Mouse (Mus musculus) layer of hippocampus, adult 11-12 months (tissue): Measurements from ENCODE around the gene Nlrp4f.
A peak's percentile ranks its signal among the peaks of the same experiment; 100 is the strongest.

Experiments used
- DNase-seq: peaks from one replicate; pipeline ENCODE4 v3.0.0; 2022; ENCODE audit warnings: low spot score

Gene Nlrp4f

DNA sequence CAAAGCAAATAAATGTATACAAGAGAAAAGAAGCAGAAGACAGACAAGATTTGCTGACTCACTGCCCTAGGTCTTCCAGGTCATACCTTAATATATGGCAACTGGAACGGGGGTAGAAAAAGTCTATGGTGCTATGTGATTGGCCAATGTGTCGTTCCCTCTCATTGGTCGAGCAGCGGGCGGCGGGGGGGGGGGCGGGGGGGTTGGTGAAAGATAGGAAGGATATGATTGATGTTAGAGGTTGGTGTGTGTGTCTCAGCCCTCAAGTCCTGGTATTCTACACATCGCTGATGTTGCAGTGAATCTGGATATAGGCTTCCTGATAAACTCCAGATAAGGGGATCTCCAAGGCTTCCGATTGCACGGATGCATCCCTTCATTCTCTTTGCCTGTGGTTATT is at the start of gene Nlrp4f:
Nlrp4f (minus strand) TSS at position 101 of the 400 bp plus-strand sequence.
- DNase-seq = no peak

DNA sequence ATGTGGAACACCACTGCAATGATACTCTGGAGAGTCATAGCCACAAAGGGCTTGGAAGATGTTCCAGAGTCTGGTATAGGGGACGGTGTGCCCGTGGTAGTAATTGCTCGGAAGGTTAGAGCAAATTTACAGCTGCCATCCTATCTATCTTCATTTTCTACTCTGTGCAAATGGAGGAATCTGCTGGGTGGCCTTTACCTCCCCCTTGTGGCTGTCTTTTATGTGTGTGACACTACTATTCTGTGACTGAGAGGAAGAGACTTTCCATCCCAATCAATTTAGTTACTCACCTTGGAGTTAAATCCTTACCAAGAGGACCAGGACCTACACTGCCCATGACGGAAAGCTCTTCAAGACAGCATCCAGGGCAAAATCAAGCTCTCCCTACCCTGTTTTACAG is 37.5 kb upstream of the Nlrp4f start:
- no peak for DNase-seq

DNA sequence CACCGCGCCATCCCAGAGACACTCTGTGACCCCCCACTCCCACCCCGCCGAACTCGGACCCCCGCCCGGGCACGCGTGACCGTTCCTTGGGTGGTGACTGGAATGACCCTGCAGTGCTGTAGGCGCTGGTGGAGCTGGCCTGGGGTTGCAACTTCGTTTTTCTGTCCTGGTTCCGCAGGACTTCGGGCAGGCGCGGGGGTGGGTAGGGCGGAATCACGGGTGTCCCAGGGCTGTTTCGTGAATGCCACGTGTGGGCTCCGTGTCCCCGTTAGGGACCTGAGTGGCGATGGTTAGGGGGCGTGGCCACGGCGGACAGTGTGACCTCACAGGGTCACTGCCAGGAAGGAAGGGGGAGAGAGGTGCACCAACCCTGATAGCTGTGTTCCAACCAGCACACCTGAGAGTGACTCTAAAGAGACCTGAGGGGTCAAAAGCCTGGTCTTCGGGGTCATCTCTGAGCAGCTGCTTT is 36.6 kb upstream of the Nlrp4f start:
- DNase-seq = no peak

DNA sequence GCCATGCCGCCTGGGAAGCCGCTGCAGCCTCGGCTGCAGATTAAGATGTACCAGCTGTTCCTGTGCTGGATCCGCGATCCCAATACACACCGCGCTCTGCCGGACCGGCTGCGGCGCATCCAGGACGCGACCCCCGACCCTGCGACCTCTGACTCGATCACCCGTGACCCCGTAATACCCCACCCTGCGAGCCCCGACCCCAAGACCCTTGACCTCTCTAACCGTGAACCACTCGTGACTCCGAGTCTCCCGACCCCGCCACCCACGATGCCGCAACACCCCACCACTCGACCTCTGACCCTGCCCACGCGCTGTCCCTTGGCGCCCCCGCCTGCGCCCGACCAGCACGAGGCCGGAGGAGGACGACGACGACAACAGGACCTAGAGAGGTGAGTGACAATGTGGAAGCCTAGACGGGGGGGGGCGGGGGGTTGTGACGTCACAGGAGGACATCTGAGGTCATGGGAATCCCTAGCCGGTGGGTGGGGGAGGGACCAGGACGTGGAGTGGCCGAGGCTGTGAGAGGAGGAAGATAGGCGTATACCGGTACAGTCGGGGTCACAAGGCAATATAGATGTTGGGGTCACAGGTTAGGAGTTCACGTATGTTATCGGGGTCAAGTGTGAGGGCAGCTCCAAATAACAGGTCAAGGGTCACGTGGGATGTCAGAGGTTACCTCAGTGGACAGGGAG is 36.0 kb upstream of the Nlrp4f start:
- DNase-seq = no peak

DNA sequence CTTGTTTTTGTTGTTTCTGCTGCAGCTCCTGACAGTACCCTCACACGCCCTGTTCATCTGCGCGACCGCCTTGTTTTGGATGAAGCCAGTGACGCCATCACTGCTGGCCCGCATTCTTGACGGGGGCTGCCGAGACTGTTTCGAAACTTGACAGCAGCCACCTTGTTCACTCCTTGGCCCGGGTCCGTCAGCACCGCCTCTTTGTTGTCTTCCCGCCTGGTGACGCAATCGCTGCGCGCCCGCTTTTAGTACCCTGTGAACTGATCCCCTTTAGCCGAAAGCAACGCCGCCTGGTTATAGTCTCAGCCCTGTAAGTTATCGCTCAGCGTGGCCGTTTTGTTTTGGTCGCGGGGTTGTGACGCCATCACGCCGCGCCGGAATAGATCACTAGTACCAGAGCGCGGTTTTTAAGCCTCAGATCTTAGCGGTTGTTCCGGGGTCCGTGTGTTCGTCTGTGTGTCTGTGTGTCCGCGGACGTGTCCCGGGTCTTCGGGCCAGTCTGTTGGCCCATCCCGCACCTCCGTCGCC is 35.4 kb upstream of the Nlrp4f start:
- DNase-seq = peak; percentile 98

GRCm38 (mm10) chr13:65240509-65241098 is 34.8 kb upstream of the Nlrp4f start:
- peak; percentile 98 for DNase-seq

GRCm38 (mm10) chr13:65237211-65237610 is 31.4 kb upstream of the Nlrp4f start:
- DNase-seq = no peak

GRCm38 (mm10) chr13:65226657-65227056 is 20.9 kb upstream of the Nlrp4f start:
- DNase-seq = no peak

DNA sequence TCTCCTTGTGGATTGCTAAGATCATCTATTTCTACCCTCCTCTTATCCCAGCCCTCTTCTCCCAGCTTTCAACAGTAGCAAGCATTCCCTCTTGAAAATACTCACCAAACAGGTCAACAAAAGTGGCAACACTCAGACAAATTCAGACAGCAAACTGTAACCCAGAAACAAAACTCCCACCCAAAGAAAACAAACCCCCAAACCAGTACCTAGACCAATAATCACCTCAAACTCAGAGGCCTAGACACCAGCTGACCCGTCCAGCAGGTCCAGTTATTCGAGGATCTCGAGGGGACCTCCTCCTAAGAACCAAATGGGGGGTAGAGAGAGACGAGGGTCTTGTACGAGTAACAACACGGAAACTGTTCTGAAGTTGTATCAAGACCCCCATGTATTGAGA is 20.2 kb upstream of the Nlrp4f start:
- DNase-seq = no peak

DNA sequence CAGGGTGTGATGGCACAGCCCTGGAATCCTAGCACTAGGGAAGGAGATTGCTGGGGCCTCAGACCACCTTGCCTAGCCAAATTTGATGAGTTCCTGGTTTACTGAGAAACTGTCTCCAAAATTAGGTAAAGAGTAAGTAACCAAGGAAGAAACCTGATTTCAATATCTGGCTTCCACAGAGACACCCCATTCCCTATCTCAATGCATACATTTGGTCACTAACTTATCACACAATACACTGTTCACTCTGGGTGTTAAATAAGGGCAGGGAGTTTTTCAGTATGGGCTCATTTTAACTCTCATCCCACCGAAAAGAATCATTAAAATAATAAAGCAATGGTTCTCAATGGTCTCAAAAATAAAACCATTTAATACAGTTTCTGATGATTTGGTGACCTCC is 5.1 kb downstream of the Nlrp4f start:
- DNase-seq = no peak

DNA sequence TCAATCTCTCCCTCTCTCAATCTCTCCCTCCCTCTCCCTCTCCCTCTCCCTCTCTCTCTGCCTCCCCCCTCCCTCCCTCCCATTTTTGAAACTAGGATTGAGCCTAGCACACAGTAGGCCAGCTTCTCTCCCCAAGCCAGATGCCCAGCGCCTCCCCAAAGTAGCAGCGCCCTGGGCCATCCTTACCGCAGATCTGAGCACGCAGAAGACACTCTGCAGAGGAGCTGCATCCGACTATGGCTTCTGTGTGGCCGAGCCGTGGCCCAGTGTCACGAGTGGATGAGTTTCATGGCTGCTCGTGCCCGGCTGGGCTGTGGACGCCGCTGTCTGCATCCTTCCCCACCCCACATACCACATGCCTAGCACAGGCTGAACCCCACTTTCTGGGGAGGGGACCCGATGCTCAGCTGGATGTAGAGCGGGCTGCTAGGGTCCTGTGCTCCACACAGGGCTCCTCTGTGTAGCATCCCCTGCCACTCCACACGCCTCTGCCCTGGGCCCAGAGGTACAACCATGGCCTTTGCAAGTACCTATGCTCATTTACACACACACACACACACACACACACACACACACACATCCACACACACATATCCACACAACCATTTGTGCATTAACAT is 29.2 kb downstream of the Nlrp4f start:
- DNase-seq = no peak

DNA sequence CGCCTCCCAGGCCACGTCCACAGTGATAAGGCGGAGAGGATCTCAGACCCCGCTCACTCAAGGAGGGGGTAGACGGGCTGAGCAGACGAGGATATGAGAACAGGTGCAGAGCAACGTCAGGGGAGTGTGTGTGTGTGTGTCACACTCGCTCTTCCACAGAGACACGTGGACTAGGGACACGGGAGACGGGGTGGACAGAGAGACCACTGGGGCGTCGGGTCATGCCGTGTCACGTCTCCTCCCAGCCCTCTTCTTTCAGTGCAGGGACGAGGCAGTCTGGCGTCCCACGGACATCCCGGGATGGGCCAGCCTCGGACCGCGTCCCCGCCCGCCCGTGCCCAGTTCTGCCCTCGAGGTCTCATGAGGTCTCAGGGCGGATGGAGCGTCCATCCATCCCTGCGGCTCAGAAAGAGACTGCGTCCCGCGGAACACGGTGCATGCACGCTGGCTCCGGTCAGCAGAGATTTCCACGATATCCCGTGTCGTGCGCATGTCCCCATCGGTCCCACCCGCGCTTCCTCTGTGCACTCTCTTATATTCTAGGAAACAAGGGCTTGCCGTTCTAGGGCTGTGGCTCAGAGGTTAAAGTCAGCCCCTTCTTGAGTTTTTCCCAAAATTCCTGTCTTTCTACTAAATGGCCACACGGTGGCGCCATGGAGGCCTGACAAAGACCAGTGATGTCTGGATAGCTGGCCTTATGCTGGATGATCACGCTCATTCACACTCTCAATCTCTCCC is 29.9 kb downstream of the Nlrp4f start:
- peak; percentile 8 for DNase-seq

- DNase-seq = no peak
Measured at GRCm38 (mm10) chr13:65174102-65174501, 31.7 kb downstream of the Nlrp4f start.

- no peak for DNase-seq
Measured at GRCm38 (mm10) chr13:65149940-65150339, 55.8 kb downstream of the Nlrp4f start, which contains the start of gene Olfr466. Olfr466 (plus strand) TSS chr13:65150240.

GRCm38 (mm10) chr13:65137789-65138188 is 68.0 kb downstream of the Nlrp4f start, which contains the start of gene Olfr465-ps1:
Olfr465-ps1 (plus strand) TSS chr13:65138089.
- no peak for DNase-seq
